Mouse (Mus musculus) intestine, postnatal 0 days (tissue): ENCODE measurements around the gene Pkd1l3. TPM values are rescaled to one million over a fixed set of nuclear protein-coding genes. Genes with fewer than 3 reads are reported as not detected.

Source experiments
- ATAC-seq: fragments of 200-750 bp; cut with Nextera tagmentation; 2 replicates; pipeline ENCODE4 v1.8.0; 2017; ENCODE audit warnings: mild to moderate bottlenecking, moderate TSS enrichment, moderate library complexity
- H3K27ac ChIP-seq: fragments of 300-500 bp; sonication (generic); 2 replicates; pipeline ENCODE4 v1.5.1; 2014; ENCODE audit warnings: mild to moderate bottlenecking, low read depth, low read length, moderate library complexity
- H3K27me3 ChIP-seq: fragments of 300-500 bp; sonication (generic); replicated peaks from 2 replicates; pipeline ENCODE4 v1.6.1; 2014; ENCODE audit warnings: low read length, mixed read lengths; ENCODE audit not compliant: control insufficient read depth, insufficient read depth
- H3K36me3 ChIP-seq: fragments of 300-500 bp; sonication (generic); 2 replicates; pipeline ENCODE4 v1.6.1; 2014; ENCODE audit warnings: mild to moderate bottlenecking, moderate library complexity; ENCODE audit not compliant: control insufficient read depth, insufficient read depth
- H3K4me1 ChIP-seq: fragments of 300-500 bp; sonication (generic); replicated peaks from 2 replicates; pipeline ENCODE4 v1.6.1; 2014; ENCODE audit warnings: antibody characterized with exemption, low read length, mixed read lengths; ENCODE audit not compliant: control insufficient read depth, insufficient read depth
- H3K4me2 ChIP-seq: fragments of 300-500 bp; sonication (generic); replicated peaks from 2 replicates; pipeline ENCODE4 v1.6.1; 2014; ENCODE audit warnings: low read depth, mild to moderate bottlenecking, moderate library complexity
- H3K4me3 ChIP-seq: fragments of 300-500 bp; sonication (generic); 2 replicates; pipeline ENCODE4 v1.5.1; 2014; ENCODE audit warnings: low read depth, low read length
- H3K9ac ChIP-seq: fragments of 300-500 bp; sonication (generic); 2 replicates; pipeline ENCODE4 v1.6.1; 2014; ENCODE audit warnings: mild to moderate bottlenecking, low read depth, low read length
- H3K9me3 ChIP-seq: fragments of 300-500 bp; sonication (generic); 2 replicates; pipeline ENCODE4 v1.6.1; 2016; ENCODE audit warnings: mixed run types; ENCODE audit not compliant: control insufficient read depth
- CTCF ChIP-seq: sonication (generic); IDR thresholded peaks from 2 replicates; pipeline ENCODE4 v1.5.1; 2016; ENCODE audit warnings: low read depth, mild to moderate bottlenecking, control low read depth, antibody characterized with exemption, moderate library complexity
- WGBS: fragments of 180-500 bp; shearing (Covaris S2); extraction: QIAGEN DNeasy Blood & Tissue Kit; methylation state at CpG from one replicate; pipeline ENCODE4 v1.1.7; 2014; 5-methylcytosine and 5-hydroxymethylcytosine counted together
- polyA plus RNA-seq: library from polyadenylated mRNA; unstranded; fragments of >200 nt; fragmentation: Nextera tagmentation; extraction: Ambion mirVana; gene quantifications from 2 replicates; pipeline ENCODE4 v1.2.1, GENCODE M21; 2015

The Pkd1l3 gene
- polyA plus RNA-seq, result not detected in 2 replicates

DNA sequence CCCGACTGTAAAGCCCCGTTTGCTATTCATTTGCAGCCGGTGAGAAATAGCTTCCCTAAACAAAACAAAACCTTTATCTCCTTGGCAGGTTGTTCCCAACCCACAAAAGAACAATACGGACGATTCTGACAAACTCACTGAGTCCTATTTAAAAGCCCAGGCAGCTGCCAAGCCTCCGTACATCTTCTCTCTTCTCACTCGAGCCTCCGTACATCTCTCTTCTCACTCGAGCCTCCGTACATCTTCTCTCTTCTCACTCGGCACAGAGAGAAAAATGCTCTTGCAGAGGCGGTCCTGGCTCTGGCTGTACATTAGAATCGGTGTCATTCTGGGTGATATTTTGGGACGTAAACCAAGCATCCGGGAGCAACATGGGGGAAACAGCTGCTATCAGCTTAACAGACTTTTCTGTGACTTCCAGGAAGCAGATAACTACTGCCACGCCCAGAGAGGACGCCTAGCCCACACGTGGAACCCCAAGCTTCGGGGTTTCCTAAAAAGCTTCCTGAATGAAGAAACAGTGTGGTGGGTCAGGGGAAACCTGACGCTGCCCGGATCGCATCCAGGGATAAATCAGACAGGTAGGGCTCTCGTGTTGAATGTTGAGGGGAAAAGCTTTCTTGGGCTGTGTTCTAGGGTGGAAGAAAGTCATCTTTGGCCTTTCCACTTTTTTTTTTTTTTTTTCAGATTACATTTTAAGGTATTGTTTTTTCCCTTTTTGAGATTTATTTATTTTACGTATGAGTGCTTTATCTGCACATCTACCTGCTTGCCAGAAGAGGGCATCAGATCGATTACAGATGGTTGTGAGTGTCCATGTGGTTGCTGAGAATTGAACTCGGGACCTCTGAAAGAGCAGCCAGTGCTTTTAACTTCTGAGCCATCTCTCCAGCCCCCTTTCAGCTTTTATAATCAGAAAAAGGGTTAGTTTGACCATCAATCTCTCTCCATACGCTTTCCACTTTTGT is at the start of gene Pkd1l3:
TSS of gene Pkd1l3 (plus strand) at position 275 of the 968 bp plus-strand sequence.
- Histone ChIP-seq H3K4me2 (peak within 1 kb of the TSS; percentile 35; the same call in 1 of the 2 replicates), H3K4me3 (no peak within 1 kb of the TSS), H3K36me3 (no peaks in the 10 kb centered on the region), H3K9ac (no peak within 1 kb of the TSS), H3K27ac (no peak within 1 kb of the TSS), H3K4me1 (no peaks in the 10 kb centered on the region), H3K9me3 (no peaks in the 10 kb centered on the region), H3K27me3 (0 out of 2 replicates have a peak, but pooled peaks cover 3% of the 10 kb centered on the region)
- TF ChIP-seq CTCF, result peak; percentile 33
- WGBS, result 50% methylated on average over 27 of the region's 27 CpGs
- ATAC-seq, result no peak

DNA sequence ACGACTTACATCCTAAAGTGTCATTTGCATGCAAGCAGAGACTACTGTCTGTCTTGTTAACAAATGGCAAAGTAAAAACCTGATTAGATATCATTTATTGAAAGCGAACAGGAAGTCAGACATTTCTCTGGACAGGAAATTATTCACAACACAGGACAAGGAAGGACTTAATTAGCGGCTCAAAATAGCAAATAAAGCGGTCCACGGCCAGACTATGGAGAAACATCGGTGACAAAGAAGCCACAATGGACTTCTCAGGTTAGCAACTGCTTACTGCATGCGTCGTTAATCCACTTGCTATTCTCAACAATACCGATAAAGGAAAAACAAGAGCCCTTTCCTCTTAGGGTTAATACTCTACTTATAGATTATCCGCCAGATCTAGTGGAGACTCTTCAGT is 49.6 kb upstream of the Pkd1l3 start:
- peaks cover 6% of the 10 kb centered on the region; the same call in 1 of the 2 replicates for H3K4me1 ChIP-seq
- no peaks in the 10 kb centered on the region for H3K27me3 ChIP-seq
- no peak for TF ChIP-seq CTCF
- H3K9me3 ChIP-seq, result no peaks in the 10 kb centered on the region
- H3K36me3 ChIP-seq, result peaks cover 39% of the 10 kb centered on the region
- no peak for ATAC-seq
- H3K9ac ChIP-seq, result peak overlapping the region; percentile 95
- peak overlapping the region; percentile 95 for H3K27ac ChIP-seq
- peak overlapping the region; percentile 76 for H3K4me2 ChIP-seq
- H3K4me3 ChIP-seq, result peak overlapping the region; percentile 78
- WGBS, result 3% methylated on average over 10 of the region's 10 CpGs

DNA sequence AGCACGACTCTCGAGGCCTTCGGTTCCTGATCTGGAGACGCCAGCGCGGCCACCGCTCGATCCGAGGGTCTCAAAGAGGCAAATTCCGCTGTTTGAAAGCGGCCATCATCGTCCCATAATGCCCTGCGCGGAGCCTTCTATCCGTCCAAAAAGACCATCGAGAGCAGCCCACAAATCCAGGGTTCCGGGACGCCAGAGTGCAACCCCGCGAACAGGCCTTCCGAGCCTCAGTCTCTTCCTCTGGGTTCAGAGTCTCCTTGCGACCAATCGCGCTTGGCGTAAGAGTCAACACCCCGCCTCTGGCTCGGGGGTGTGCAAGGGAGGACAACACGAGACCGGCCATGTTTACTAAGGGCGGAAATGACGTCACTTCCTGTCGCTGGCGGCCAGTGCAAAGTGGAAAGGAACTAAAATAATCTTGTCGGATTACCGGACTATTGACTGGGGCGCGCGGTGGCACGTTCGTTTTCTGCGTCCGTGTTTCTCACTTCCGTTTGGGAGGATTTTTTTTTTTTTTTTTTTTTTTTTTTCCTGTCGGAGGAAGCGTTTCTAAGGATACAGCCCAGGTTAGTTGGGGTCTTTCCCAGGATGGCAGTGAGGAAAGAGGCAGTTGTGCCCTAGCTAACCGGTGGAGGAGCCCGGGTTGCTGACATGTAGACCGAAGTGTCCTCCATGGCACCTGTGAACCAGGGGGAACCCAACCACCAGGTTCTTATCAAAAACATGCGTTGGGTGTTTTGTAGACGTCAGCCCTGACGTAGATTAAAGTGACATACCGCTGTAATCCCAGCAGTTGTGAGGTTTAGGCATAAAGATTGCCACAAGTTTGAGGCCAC is 48.6 kb upstream of the Pkd1l3 start, which contains the start of the genes Dhx38 and Txnl4b:
TSS of gene Dhx38 (minus strand) at position 364 of the 836 bp plus-strand sequence.
TSS of gene Txnl4b (plus strand) at position 395 of the 836 bp plus-strand sequence.
- H3K27ac ChIP-seq, result peak within 1 kb of the TSS; percentile 95
- H3K9ac ChIP-seq, result peak within 1 kb of the TSS; percentile 95
- peaks cover 6% of the 10 kb centered on the region; the same call in 1 of the 2 replicates for H3K4me1 ChIP-seq
- no peaks in the 10 kb centered on the region for H3K9me3 ChIP-seq
- peaks cover 29% of the 10 kb centered on the region for H3K36me3 ChIP-seq
- H3K27me3 ChIP-seq, result no peaks in the 10 kb centered on the region
- no peak for TF ChIP-seq CTCF
- peak within 1 kb of the TSS; percentile 78 for H3K4me3 ChIP-seq
- whole genome bisulfite sequencing, result under 1% methylated on average over 52 of the region's 52 CpGs
- H3K4me2 ChIP-seq, result peak within 1 kb of the TSS; percentile 76
- peak; percentile 100 for ATAC-seq

DNA sequence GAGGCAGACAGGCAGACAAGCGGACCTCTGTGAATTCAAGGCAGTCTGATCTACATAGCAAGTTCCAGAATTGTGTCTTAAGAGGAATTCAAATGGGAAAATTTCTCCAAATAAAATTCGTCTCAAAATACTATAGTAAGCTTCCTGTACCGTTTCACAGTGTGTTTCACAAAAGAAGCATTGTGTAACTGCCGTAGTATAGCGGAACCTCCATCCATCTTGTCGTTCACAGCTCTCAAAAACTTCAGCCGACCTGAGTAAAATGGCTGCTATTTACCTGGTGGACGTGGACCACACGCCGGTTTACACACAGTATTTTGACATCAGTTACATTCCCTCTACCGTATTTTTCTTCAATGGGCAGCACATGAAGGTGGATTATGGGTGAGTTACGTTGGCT is 43.2 kb upstream of the Pkd1l3 start:
- no peak overlapping the region for H3K9ac ChIP-seq
- ATAC-seq, result no peak
- H3K4me3 ChIP-seq, result no peak overlapping the region
- no peaks in the 10 kb centered on the region for H3K27me3 ChIP-seq
- WGBS, result 87% methylated on average over 12 of the region's 12 CpGs
- H3K27ac ChIP-seq, result no peak overlapping the region
- peaks cover 6% of the 10 kb centered on the region; the same call in 1 of the 2 replicates for H3K4me1 ChIP-seq
- no peak overlapping the region for H3K4me2 ChIP-seq
- no peaks in the 10 kb centered on the region for H3K9me3 ChIP-seq
- no peak for TF ChIP-seq CTCF
- H3K36me3 ChIP-seq, result peaks cover 16% of the 10 kb centered on the region; the same call in 1 of the 2 replicates

DNA sequence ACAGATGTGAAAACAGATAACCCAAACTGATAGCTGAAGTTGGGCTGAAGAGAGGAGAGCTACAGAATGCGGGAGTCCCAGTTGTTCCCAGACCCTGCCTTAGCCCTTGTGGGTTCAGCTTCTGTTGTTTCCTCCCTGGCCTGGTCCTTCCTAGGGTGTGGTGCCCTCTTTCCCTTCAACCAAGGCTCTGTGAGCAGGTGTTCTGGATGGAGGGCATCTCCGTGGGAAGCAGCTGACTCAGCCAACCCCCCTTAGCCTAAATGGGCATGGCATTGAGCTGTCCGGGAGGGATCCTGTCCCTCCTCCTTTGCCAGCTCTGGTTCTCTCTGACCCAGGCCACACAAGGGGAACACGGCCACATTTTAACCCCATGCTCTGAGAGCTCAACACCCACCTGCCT is 38.0 kb upstream of the Pkd1l3 start:
- ATAC-seq, result no peak
- Histone ChIP-seq H3K27ac (no peak overlapping the region), H3K4me3 (no peak overlapping the region), H3K36me3 (peaks cover 8% of the 10 kb centered on the region; the same call in 1 of the 2 replicates), H3K9ac (no peak overlapping the region), H3K4me2 (no peak overlapping the region), H3K27me3 (no peaks in the 10 kb centered on the region), H3K9me3 (no peaks in the 10 kb centered on the region), H3K4me1 (no peaks in the 10 kb centered on the region)
- no peak for TF ChIP-seq CTCF
- 75% methylated on average over 4 of the region's 4 CpGs for WGBS
